Mouse (Mus musculus) thymus, adult 2 months (tissue): Measurements from ENCODE around the gene Sobp. TPM values are rescaled to one million over a fixed set of nuclear protein-coding genes. Genes with fewer than 3 reads are reported as not detected.

Experiments
- DNase-seq: peaks from one replicate; pipeline ENCODE4 v3.0.0; 2021
- H3K27ac ChIP-seq: fragments of 200-500 bp; 2 replicates; pipeline ENCODE4 v1.5.1; 2012; ENCODE audit warnings: low read length, control low read depth; ENCODE audit not compliant: control insufficient read depth, insufficient read depth
- H3K27me3 ChIP-seq: fragments of 200-500 bp; 2 replicates; pipeline ENCODE4 v1.6.1; 2012; ENCODE audit warnings: mild to moderate bottlenecking, low read length, moderate library complexity, mixed read lengths; ENCODE audit not compliant: control insufficient read depth, insufficient read depth
- H3K36me3 ChIP-seq: fragments of 200-500 bp; 2 replicates; pipeline ENCODE4 v1.6.1; 2012; ENCODE audit warnings: mild to moderate bottlenecking, low read length, moderate library complexity; ENCODE audit not compliant: control insufficient read depth, insufficient read depth
- H3K4me1 ChIP-seq: fragments of 200-500 bp; replicated peaks from 2 replicates; pipeline ENCODE4 v1.6.1; 2012; ENCODE audit warnings: low read length; ENCODE audit not compliant: control insufficient read depth, insufficient read depth
- H3K4me3 ChIP-seq: fragments of 200-500 bp; 2 replicates; pipeline ENCODE4 v1.5.1; 2012; ENCODE audit warnings: mild to moderate bottlenecking, low read length, control low read depth, moderate library complexity; ENCODE audit not compliant: control insufficient read depth, insufficient read depth
- CTCF ChIP-seq: fragments of 200-500 bp; IDR thresholded peaks from 2 replicates; pipeline ENCODE4 v1.5.1; 2012; ENCODE audit warnings: mild to moderate bottlenecking, control low read depth, low read length, moderate library complexity, borderline replicate concordance; ENCODE audit not compliant: control insufficient read depth, poor library complexity, insufficient read depth; ENCODE audit errors: extremely low read depth
- POLR2A ChIP-seq: fragments of 200-500 bp; IDR thresholded peaks from 2 replicates; pipeline ENCODE4 v1.6.1; 2012; ENCODE audit warnings: mild to moderate bottlenecking, low read length, control low read depth, moderate library complexity; ENCODE audit not compliant: control insufficient read depth, poor library complexity, insufficient read depth; ENCODE audit errors: extremely low read depth
- WGBS: fragments of 180-500 bp; shearing (Covaris S2); methylation state at CpG from one replicate; pipeline ENCODE4 v1.1.7; 2018; 5-methylcytosine and 5-hydroxymethylcytosine counted together
- polyA plus RNA-seq: library from polyadenylated mRNA; depleted of rRNA; stranded (reverse); fragments of >200 nt; gene quantifications from 2 replicates; pipeline ENCODE4 v1.2.3, GENCODE M21; 2012

Sobp gene
- polyA plus RNA-seq, 1 experiment, result 0.40 TPM

DNA sequence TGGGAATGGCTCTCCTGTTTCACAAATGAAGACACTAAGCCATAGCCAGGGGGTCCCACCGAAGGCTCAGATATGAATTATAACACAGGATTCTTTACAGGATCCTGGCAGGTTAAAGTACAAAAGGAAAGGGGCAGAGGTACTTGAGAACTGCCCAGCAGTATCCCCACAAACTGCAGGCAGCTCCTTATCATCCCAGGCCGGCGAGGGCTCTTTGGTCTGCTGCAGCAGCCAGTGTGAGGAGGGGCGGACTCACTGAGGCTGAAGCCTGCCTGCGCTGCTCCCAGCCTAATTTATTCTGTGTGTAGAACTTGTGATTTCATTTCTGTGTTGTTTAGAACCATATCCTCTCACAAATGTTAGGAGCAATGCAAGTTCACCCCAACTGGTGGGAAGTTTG is 79.8 kb downstream of the Sobp start:
- Histone ChIP-seq H3K27me3 (no peaks in the 10 kb centered on the region), H3K4me3 (no peak overlapping the region), H3K27ac (no peak overlapping the region), H3K4me1 (no peaks in the 10 kb centered on the region), H3K36me3 (no peaks in the 10 kb centered on the region)
- TF ChIP-seq POLR2A (no peak), CTCF (no peak)
- no peak for DNase-seq
- WGBS, result 81% methylated on average over 5 of the region's 5 CpGs

DNA sequence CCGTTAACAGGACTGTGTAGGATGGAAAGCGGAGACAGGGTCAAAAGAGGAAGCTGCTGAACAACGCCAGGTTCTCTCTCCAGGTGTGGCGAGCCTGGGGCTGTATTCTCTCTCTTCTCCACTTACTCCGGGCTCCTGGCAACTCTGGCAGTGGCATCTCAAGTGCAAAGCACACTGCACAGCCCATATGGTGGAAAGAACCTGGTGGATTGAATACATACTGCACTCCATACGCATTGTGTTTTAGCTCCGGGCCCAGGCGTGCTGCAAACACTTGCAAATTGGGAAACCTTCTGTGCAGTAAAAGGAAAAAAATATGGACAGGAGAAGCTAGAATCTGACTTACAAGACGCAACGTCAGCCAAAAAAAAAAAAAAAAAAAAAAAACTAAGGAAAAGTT is 80.9 kb downstream of the Sobp start:
- Histone ChIP-seq H3K27me3 (no peaks in the 10 kb centered on the region), H3K4me3 (no peak overlapping the region), H3K4me1 (no peaks in the 10 kb centered on the region), H3K36me3 (no peaks in the 10 kb centered on the region), H3K27ac (no peak overlapping the region)
- 71% methylated on average over 10 of the region's 10 CpGs for WGBS
- no peak for DNase-seq
- no peak for TF ChIP-seq CTCF
- TF ChIP-seq POLR2A, result no peak

DNA sequence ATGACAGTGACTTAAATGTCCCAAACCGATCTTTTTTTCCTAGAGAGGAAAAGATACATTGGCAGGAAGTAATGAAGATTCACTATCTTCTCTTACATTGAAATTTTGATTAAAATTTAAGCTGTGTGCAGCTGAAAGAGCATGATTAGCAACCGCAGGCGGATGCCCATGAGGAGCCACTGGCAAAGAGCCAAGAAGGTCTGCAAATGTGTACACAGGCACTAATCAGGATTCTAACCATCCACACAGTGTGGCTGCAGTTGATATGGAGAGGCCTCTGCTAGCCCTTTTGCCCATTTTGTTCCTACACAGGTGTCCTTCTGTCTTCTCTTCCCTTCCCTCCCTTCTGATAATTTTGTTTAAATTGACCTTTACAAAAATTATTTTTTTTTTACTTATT is 84.3 kb downstream of the Sobp start:
- no peak for TF ChIP-seq CTCF
- no peak for TF ChIP-seq POLR2A
- no peaks in the 10 kb centered on the region for H3K27me3 ChIP-seq
- no peak overlapping the region for H3K4me3 ChIP-seq
- DNase-seq, result no peak
- no peak overlapping the region for H3K27ac ChIP-seq
- H3K36me3 ChIP-seq, result no peaks in the 10 kb centered on the region
- WGBS, result 93% methylated on average over 3 of the region's 3 CpGs
- no peaks in the 10 kb centered on the region for H3K4me1 ChIP-seq

DNA sequence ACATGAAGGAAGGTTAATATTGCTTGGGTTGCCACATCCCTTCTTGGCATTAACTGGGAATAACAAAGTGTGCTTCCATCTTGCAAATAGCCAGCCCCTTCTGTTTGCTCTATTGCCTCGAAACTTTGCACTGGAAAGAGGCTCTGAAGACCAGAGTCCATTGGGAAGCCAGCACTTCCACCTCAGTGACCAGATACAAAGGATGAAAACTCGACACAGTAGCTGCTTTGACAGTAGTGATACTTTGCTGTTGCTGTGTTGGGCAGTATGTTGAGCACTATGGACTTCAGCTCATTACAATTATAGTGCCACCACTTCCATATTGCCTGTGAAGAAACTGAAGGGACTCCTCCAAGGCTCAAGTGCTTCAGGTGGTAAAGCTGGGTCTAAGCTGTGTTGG is 86.9 kb downstream of the Sobp start:
- no peaks in the 10 kb centered on the region for H3K4me1 ChIP-seq
- no peaks in the 10 kb centered on the region for H3K36me3 ChIP-seq
- TF ChIP-seq CTCF (no peak), POLR2A (no peak)
- 68% methylated on average over 2 of the region's 2 CpGs for WGBS
- no peak overlapping the region for H3K4me3 ChIP-seq
- H3K27ac ChIP-seq, result no peak overlapping the region
- DNase-seq, result no peak
- no peaks in the 10 kb centered on the region for H3K27me3 ChIP-seq

DNA sequence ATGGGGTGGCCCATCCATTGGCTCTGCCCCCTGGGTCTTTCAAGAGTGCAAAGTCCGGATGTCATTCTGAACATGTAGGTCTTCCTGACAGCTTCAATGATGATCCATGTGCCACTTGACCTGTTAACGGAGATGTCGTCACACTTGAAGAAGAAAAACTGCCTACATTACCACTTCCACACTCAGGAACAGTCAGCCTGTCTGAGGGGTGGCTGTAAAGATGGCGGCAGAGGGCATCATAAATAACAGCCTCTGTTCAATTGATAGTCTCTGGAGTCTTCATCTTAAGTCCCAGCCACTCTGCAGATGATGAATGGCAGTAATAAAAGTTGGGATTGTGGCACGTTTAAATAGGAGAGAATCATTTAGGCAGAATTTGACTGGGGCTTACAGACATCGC is 87.4 kb downstream of the Sobp start:
- 93% methylated on average over 6 of the region's 6 CpGs for WGBS
- TF ChIP-seq CTCF (no peak), POLR2A (no peak)
- Histone ChIP-seq H3K36me3 (no peaks in the 10 kb centered on the region), H3K27ac (no peak overlapping the region), H3K4me3 (no peak overlapping the region), H3K27me3 (no peaks in the 10 kb centered on the region), H3K4me1 (no peaks in the 10 kb centered on the region)
- no peak for DNase-seq

DNA sequence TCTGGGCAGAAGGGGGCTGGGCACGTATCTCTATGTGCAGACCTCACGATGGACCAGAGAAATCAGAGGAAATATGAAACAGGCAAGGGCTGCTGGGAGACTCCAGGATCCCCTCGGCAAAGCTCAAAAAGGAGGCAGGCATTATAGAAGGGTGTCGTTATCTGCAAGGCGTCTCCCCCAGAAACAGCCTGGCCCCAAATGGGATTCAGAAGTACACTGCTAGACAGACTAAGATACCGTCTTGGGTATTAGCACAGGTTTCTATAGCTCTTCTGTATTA is 90.3 kb downstream of the Sobp start:
- TF ChIP-seq POLR2A (no peak), CTCF (no peak)
- Histone ChIP-seq H3K27me3 (no peaks in the 10 kb centered on the region), H3K36me3 (no peaks in the 10 kb centered on the region), H3K27ac (no peak overlapping the region), H3K4me3 (no peak overlapping the region), H3K4me1 (no peaks in the 10 kb centered on the region)
- 76% methylated on average over 6 of the region's 6 CpGs for whole genome bisulfite sequencing
- no peak for DNase-seq

DNA sequence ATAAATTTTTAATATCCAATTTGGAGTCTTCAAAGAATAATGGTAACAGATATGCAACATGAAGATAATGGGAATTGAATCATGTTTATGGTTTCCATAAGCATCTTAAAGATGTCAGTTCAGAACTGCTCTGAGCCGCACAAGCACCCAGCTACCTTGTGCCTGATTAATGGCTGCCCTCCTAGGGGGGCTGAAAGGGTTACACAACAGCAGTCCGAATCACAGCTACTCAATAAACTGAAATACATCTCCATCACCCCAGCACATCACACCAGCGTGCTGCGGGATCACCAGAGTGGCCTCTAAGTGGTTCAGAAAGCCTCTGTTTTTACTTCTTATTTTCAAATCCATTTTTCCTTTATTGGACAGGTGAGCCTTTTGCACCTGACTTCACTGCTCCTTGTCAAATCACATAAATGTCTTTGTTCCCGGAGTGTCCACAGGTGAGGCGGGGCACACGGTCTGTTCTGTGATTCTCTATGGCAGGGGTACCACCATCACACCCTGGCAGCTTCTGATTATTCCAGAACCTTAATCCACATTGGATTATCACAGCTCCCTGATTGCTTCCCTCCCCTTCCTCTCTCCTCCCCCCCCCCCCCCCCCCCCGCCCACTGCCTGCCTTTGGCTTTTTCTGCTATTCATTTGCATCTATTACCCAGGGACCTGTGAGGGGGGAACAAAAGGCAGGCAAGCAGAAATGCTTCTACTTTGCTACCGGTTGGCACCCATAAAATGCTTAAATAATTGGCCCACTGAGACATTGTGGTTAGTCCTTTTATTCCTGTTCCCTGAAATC is 90.8 kb downstream of the Sobp start:
- Histone ChIP-seq H3K4me3 (no peak overlapping the region), H3K4me1 (no peaks in the 10 kb centered on the region), H3K27ac (no peak overlapping the region; the same call in 1 of the 2 replicates), H3K27me3 (no peaks in the 10 kb centered on the region), H3K36me3 (no peaks in the 10 kb centered on the region)
- 82% methylated on average over 9 of the region's 9 CpGs for WGBS
- no peak for DNase-seq
- TF ChIP-seq CTCF (no peak), POLR2A (no peak)
